Mouse (Mus musculus): ENCODE results near the gene Taok1. TPM values are rescaled to one million over a fixed set of nuclear protein-coding genes. Genes with fewer than 3 reads are reported as not detected.

The Taok1 gene
- polyA plus RNA-seq, 1 experiment: 9.2 TPM

GRCm38 (mm10) chr11:77513811-77514170, 93.8 kb downstream of the Taok1 start:
- Histone ChIP-seq H3K4me2 (ENCODE audit: low read depth) (peak overlapping the region; percentile 93), H3K36me3 (ENCODE audit: control insufficient read depth, insufficient read depth) (no peaks in the 10 kb centered on the region), H3K4me3 (peak overlapping the region; percentile 70), H3K27me3 (ENCODE audit: control insufficient read depth, insufficient read depth, insufficient read length) (no peaks in the 10 kb centered on the region), H3ac (ENCODE audit: control insufficient read depth, insufficient read length) (peak overlapping the region; percentile 9), H3K79me2 (ENCODE audit: control insufficient read depth, insufficient read depth) (no peaks in the 10 kb centered on the region)
- TF ChIP-seq POLR2AphosphoS2 (IDR thresholded peaks at IDR 0.05; ENCODE audit: insufficient read length, low read depth) (no peak), MYOD1 (IDR thresholded peaks at IDR 0.05; ENCODE audit: control insufficient read depth in 1 of 3, insufficient read length in 2 of 3, low read depth in 2 of 3) (no peak), TCF3 (IDR thresholded peaks at IDR 0.05; ENCODE audit: insufficient read length, low read depth) (no peak), MAX (IDR thresholded peaks at IDR 0.05; ENCODE audit: low read depth) (no peak), CEBPB (IDR thresholded peaks at IDR 0.05; ENCODE audit: insufficient read depth, poor library complexity, severe bottlenecking) (no peak), E2F4 (IDR thresholded peaks at IDR 0.05; ENCODE audit: insufficient read depth) (no peak), POLR2A (IDR thresholded peaks at IDR 0.05; ENCODE audit: insufficient read length, low read depth) (no peak), REST (IDR thresholded peaks at IDR 0.05; ENCODE audit: insufficient read depth, insufficient read length) (no peak), SRF (IDR thresholded peaks at IDR 0.05; ENCODE audit: control insufficient read depth, insufficient read length, low read depth) (no peak), USF1 (IDR thresholded peaks at IDR 0.05; ENCODE audit: low read depth) (no peak), MYOG (IDR thresholded peaks at IDR 0.05; ENCODE audit: control insufficient read depth in 1 of 3, insufficient read depth in 1 of 3, insufficient read length in 2 of 3, low read depth in 2 of 3) (no peak), TCF12 (IDR thresholded peaks at IDR 0.05; ENCODE audit: insufficient read depth, poor library complexity, severe bottlenecking) (no peak)

DNA sequence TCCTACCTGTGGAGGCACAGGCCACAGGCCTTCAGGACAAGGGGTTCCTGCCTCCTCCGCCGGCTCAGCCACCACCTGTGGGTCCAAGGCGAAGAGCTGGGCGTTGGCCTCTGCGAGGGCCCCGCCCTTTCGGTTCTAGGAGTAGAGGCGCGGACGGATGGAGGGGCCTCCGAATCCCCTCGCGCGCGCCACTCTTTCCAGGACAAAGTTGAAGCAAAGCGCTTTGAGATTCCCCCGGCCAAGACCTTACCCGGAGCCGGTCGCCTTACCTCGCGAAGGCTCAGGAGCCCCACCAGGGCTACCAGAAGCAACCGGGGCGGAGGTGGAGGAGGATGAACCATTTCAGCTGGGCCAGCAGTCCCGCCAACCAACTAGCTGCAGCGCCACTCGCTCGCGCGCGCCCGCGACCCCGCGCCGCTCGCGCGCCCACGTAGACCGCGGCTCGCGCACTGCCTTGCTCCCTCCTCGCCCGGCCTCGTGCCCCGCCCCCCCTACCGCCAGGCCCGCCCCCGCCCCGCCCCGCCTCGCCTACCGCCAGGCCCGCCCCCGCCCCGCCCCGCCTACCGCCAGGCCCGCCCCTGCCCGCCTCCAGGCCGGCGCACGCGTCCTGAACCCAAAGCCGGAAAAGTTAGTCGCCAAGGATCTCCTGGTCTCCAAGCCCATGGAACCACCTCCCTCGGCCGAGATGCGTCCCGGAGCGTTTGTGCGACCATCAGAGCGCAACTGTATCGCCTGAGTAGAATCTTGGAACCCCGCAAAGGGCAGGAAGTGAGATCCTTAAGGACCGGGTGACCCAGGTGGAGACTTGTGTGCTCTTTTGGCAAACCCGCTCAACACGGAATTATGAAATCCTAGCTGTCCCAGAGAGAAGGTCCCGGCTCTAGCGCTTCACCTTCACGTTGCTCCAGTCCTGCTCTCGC, 94.5 kb downstream of the Taok1 start:
- no peaks in the 10 kb centered on the region for H3K36me3 ChIP-seq (ENCODE audit: control insufficient read depth, insufficient read depth)
- no peaks in the 10 kb centered on the region for H3K79me2 ChIP-seq (ENCODE audit: control insufficient read depth, insufficient read depth)
- TF ChIP-seq MYOD1 (IDR thresholded peaks at IDR 0.05; ENCODE audit: control insufficient read depth in 1 of 3, insufficient read length in 2 of 3, low read depth in 2 of 3) (peak in 1 of 3 experiments; percentile 25), POLR2A (IDR thresholded peaks at IDR 0.05; ENCODE audit: insufficient read length, low read depth) (peak; percentile 85), TCF3 (IDR thresholded peaks at IDR 0.05; ENCODE audit: insufficient read length, low read depth) (no peak), POLR2AphosphoS2 (IDR thresholded peaks at IDR 0.05; ENCODE audit: insufficient read length, low read depth) (peak; percentile 79), MYOG (IDR thresholded peaks at IDR 0.05; ENCODE audit: control insufficient read depth in 1 of 3, insufficient read depth in 1 of 3, insufficient read length in 2 of 3, low read depth in 2 of 3) (no peak), E2F4 (IDR thresholded peaks at IDR 0.05; ENCODE audit: insufficient read depth) (no peak), TCF12 (IDR thresholded peaks at IDR 0.05; ENCODE audit: insufficient read depth, poor library complexity, severe bottlenecking) (no peak), USF1 (IDR thresholded peaks at IDR 0.05; ENCODE audit: low read depth) (no peak)
- H3K27me3 ChIP-seq (ENCODE audit: control insufficient read depth, insufficient read depth, insufficient read length): no peaks in the 10 kb centered on the region
- peak overlapping the region; percentile 98 for H3K4me2 ChIP-seq (ENCODE audit: low read depth)
- peak overlapping the region; percentile 9 for H3ac ChIP-seq (ENCODE audit: control insufficient read depth, insufficient read length)
- peak overlapping the region; percentile 70 for H3K4me3 ChIP-seq

DNA sequence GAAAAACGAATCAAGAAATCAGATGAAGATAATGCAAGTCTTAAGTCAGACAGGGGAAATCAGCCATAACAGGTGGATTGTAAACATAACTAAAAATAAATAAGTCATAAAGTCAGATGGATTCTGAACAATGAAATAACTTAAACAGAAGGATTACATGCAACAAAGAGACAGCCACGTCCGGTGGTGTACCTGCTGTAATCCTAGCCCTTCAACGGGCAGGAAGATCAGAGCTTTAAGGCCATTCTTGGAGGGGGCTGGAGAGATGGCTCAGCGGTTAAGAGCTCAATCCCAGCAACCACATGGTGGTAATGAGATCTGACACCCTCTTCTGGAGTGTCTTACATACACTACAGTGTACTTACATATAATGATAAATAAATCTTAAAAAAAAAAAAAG, 96.3 kb downstream of the Taok1 start:
- no peak overlapping the region for H3ac ChIP-seq (ENCODE audit: control insufficient read depth, insufficient read length)
- peak overlapping the region; percentile 98 for H3K4me2 ChIP-seq (ENCODE audit: low read depth)
- H3K79me2 ChIP-seq (ENCODE audit: control insufficient read depth, insufficient read depth): no peaks in the 10 kb centered on the region
- H3K36me3 ChIP-seq (ENCODE audit: control insufficient read depth, insufficient read depth): peaks cover 5% of the 10 kb centered on the region
- no peak for TF ChIP-seq POLR2AphosphoS2 (IDR thresholded peaks at IDR 0.05; ENCODE audit: insufficient read length, low read depth)
- TF ChIP-seq TCF12 (IDR thresholded peaks at IDR 0.05; ENCODE audit: insufficient read depth, poor library complexity, severe bottlenecking): no peak
- TF ChIP-seq CEBPB (IDR thresholded peaks at IDR 0.05; ENCODE audit: insufficient read depth, poor library complexity, severe bottlenecking): no peak
- TF ChIP-seq TCF3 (IDR thresholded peaks at IDR 0.05; ENCODE audit: insufficient read length, low read depth): no peak
- no peak for TF ChIP-seq SRF (IDR thresholded peaks at IDR 0.05; ENCODE audit: control insufficient read depth, insufficient read length, low read depth)
- no peak for TF ChIP-seq REST (IDR thresholded peaks at IDR 0.05; ENCODE audit: insufficient read depth, insufficient read length)
- no peak overlapping the region for H3K4me3 ChIP-seq
- H3K27me3 ChIP-seq (ENCODE audit: control insufficient read depth, insufficient read depth, insufficient read length): no peaks in the 10 kb centered on the region

GRCm38 (mm10) chr11:77508068-77509021, 99.3 kb downstream of the Taok1 start:
- no peak for TF ChIP-seq MAX (IDR thresholded peaks at IDR 0.05; ENCODE audit: low read depth)
- TF ChIP-seq MYOG (IDR thresholded peaks at IDR 0.05; ENCODE audit: control insufficient read depth in 1 of 3, insufficient read depth in 1 of 3, insufficient read length in 2 of 3, low read depth in 2 of 3): peak in 1 of 3 experiments; percentile 10
- peak; percentile 62 for TF ChIP-seq USF1 (IDR thresholded peaks at IDR 0.05; ENCODE audit: low read depth)
- TF ChIP-seq TCF3 (IDR thresholded peaks at IDR 0.05; ENCODE audit: insufficient read length, low read depth): no peak
- Histone ChIP-seq H3K36me3 (ENCODE audit: control insufficient read depth, insufficient read depth) (peaks cover 14% of the 10 kb centered on the region), H3K79me2 (ENCODE audit: control insufficient read depth, insufficient read depth) (no peaks in the 10 kb centered on the region), H3K4me3 (no peak overlapping the region), H3ac (ENCODE audit: control insufficient read depth, insufficient read length) (no peak overlapping the region), H3K4me2 (ENCODE audit: low read depth) (peak overlapping the region; percentile 34), H3K27me3 (ENCODE audit: control insufficient read depth, insufficient read depth, insufficient read length) (no peaks in the 10 kb centered on the region)

Data from myocyte (in vitro differentiated cells).